ENCODE assay signal across 7 mouse cellular contexts in genomic region chr1:152969081-152969480, GRCm38 (mm10).
"Had no signal": no experiment of that assay in that cellular context is flagged by ENCODE, and none has a peak within 500 bp of the region (broad histone marks: within the 10 kb centered on the region; RNA-seq: fewer than 3 reads in every experiment).

No protein-coding gene starts in this region.

- DNase-seq: kidney, adult 8-10 months; kidney, postnatal 25 days; liver; liver, embryonic 13.5 days; liver, postnatal 0 days; retina, postnatal 1 day; thymus, postnatal 4 days had no signal
